Mouse (Mus musculus) C2C12 (cell line): Measurements from ENCODE around the gene Togaram1.

ENCODE experiments used
- CEBPB ChIP-seq: IDR thresholded peaks from one replicate; pipeline ENCODE4 v1.6.1; 2011; ENCODE audit warnings: low read depth, mild to moderate bottlenecking, control low read depth, moderate library complexity
- CTCF ChIP-seq: IDR thresholded peaks from one replicate; pipeline ENCODE4 v1.5.1; 2011; ENCODE audit not compliant: control insufficient read depth, insufficient read depth, insufficient read length
- MAX ChIP-seq: IDR thresholded peaks from one replicate; pipeline ENCODE4 v1.6.1; 2011; ENCODE audit warnings: mild to moderate bottlenecking, control low read depth
- MYOD1 ChIP-seq: IDR thresholded peaks from one replicate; pipeline ENCODE4 v1.6.1; 2011; ENCODE audit warnings: low read depth; ENCODE audit not compliant: control insufficient read depth, insufficient read length
- USF1 ChIP-seq: IDR thresholded peaks from one replicate; pipeline ENCODE4 v1.6.1; 2011; ENCODE audit warnings: low read depth, mild to moderate bottlenecking, control low read depth, moderate library complexity

DNA sequence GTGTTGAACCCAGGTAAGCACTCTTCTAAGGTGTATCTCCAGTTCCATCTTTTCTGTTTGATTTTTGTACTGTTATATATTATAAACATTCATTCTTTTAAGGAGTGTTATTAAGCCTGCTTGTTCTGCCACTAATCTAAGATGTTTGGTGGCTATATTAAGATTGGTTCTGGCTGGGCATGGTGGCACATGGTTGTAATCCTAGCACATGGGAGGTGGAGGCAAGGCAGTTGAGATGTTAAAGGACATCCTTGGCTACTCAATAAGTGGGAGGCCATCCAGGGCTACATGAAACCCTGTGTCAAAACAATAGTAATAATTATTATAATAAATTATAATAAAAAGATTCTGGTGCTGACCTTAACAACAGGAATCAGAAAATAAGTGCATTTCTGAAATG lies 5.8 kb downstream of the Togaram1 start:
- TF ChIP-seq CTCF (no peak), USF1 (no peak), MYOD1 (no peak), CEBPB (no peak), MAX (no peak)
